Mouse (Mus musculus) kidney, adult 2 months (tissue): ENCODE results near the gene Jup.

Experiments
- CTCF ChIP-seq: fragments of 200-500 bp; conservative IDR thresholded peaks from 2 replicates; pipeline ENCODE4 v1.5.1; 2011; ENCODE audit warnings: low read depth, mild to moderate bottlenecking, control low read depth, low read length, moderate library complexity, mixed read lengths; ENCODE audit not compliant: insufficient read depth, insufficient read length
- POLR2A ChIP-seq: fragments of 200-500 bp; IDR thresholded peaks from one replicate; pipeline ENCODE4 v1.6.1; 2011; ENCODE audit warnings: low read depth, low read length, control low read depth

- TF ChIP-seq CTCF, result peak; percentile 86
- no peak for TF ChIP-seq POLR2A
These were observed 28.3 kb upstream of the Jup start for GRCm38 (mm10) chr11:100425851-100426250.
